Mouse (Mus musculus) spleen, adult 12 weeks (tissue): ENCODE results near the gene D17Wsu92e.

ENCODE experiments used
- DNase-seq: peaks from one replicate; pipeline ENCODE4 v3.0.0; 2022; ENCODE audit warnings: low spot score

The D17Wsu92e gene

GRCm38 (mm10) chr17:27740961-27741360, 79.5 kb downstream of the D17Wsu92e start:
- no peak for DNase-seq

GRCm38 (mm10) chr17:27734344-27735073, 85.9 kb downstream of the D17Wsu92e start:
- DNase-seq, result no peak

- no peak for DNase-seq
Measured at GRCm38 (mm10) chr17:27732694-27733093, 87.8 kb downstream of the D17Wsu92e start.

- no peak for DNase-seq
Measured at GRCm38 (mm10) chr17:27732152-27732551, 88.3 kb downstream of the D17Wsu92e start.

- DNase-seq, result no peak
Measured at GRCm38 (mm10) chr17:27728770-27729169, 91.7 kb downstream of the D17Wsu92e start, which contains the start of gene Spdef. Gene Spdef (minus strand): TSS chr17:27728955.

GRCm38 (mm10) chr17:27726527-27726926, 93.9 kb downstream of the D17Wsu92e start:
- no peak for DNase-seq

GRCm38 (mm10) chr17:27725412-27725811, 95.0 kb downstream of the D17Wsu92e start:
- DNase-seq, result no peak

GRCm38 (mm10) chr17:27725011-27725410, 95.4 kb downstream of the D17Wsu92e start:
- no peak for DNase-seq

- DNase-seq, result no peak
Measured at GRCm38 (mm10) chr17:27724327-27724726, 96.1 kb downstream of the D17Wsu92e start.

GRCm38 (mm10) chr17:27721125-27721664, 99.3 kb downstream of the D17Wsu92e start:
- no peak for DNase-seq

- DNase-seq, result no peak
Measured at GRCm38 (mm10) chr17:27720326-27720725, 100.1 kb downstream of the D17Wsu92e start.

GRCm38 (mm10) chr17:27719663-27720062, 100.8 kb downstream of the D17Wsu92e start:
- no peak for DNase-seq

GRCm38 (mm10) chr17:27718250-27718649, 102.2 kb downstream of the D17Wsu92e start:
- DNase-seq, result no peak

GRCm38 (mm10) chr17:27716804-27717203, 103.6 kb downstream of the D17Wsu92e start:
- no peak for DNase-seq

- DNase-seq, result no peak
Measured at GRCm38 (mm10) chr17:27712832-27713231, 107.6 kb downstream of the D17Wsu92e start.

GRCm38 (mm10) chr17:27709650-27710049, 110.8 kb downstream of the D17Wsu92e start:
- no peak for DNase-seq

- DNase-seq, result no peak
Measured at GRCm38 (mm10) chr17:27707954-27708661, 112.3 kb downstream of the D17Wsu92e start.

- DNase-seq, result no peak
Measured at GRCm38 (mm10) chr17:27705661-27706060, 114.8 kb downstream of the D17Wsu92e start.

- no peak for DNase-seq
Measured at GRCm38 (mm10) chr17:27703961-27704621, 116.4 kb downstream of the D17Wsu92e start.

- DNase-seq, result no peak
Measured at GRCm38 (mm10) chr17:27702518-27702917, 117.9 kb downstream of the D17Wsu92e start.

GRCm38 (mm10) chr17:27701856-27702255, 118.6 kb downstream of the D17Wsu92e start:
- no peak for DNase-seq
